Mouse (Mus musculus) erythroblast, embryonic 14.5 days (primary cell): ENCODE data around the gene Nr0b2.

Source experiments
- GATA1 ChIP-seq: IDR thresholded peaks from 2 replicates; pipeline ENCODE4 v1.6.1; 2012; ENCODE audit warnings: low read length, inconsistent platforms, mixed read lengths
- TAL1 ChIP-seq: IDR thresholded peaks from 3 replicates; pipeline ENCODE4 v1.6.1; 2012; ENCODE audit warnings: low read length, inconsistent platforms, mixed read lengths

DNA sequence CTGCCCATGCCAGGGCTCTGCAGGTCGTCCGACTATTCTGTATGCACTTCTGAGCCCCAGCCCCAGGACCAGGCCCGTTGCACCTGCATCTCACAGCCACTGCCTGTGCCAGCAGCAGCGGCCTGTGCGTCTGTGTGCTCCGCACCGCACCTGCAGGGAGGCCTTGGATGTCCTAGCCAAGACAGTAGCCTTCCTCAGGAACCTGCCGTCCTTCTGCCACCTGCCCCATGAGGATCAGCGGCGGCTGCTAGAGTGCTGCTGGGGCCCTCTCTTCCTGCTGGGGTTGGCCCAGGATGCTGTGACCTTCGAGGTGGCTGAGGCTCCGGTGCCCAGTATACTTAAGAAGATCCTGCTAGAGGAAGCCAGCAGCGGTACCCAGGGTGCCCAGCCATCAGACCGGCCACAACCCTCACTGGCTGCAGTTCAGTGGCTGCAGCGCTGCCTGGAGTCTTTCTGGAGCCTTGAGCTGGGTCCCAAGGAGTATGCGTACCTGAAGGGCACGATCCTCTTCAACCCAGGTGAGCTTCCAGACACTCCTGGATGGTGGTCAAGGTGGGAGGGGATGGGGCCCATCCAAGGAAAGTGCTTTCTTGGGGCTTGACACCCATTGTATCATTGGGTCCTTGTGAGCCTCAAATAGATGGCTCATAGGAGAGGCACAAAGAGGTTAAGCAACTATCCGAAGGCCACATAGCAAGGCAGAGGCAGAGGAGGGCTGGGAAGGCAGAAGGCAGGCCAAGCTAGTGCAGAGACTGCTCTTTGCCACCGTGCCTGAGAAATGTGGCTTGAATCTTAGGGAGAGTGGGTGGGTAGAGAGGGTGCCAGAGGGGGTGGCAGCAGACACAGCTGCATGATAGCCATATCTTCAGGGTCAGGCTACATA lies 513 bp downstream of the Nr0b2 start:
- TF ChIP-seq GATA1 (no peak), TAL1 (no peak)
